Mouse (Mus musculus) G1E (cell line): ENCODE measurements around the gene Fat3. TPM values are rescaled to one million over a fixed set of nuclear protein-coding genes. Genes with fewer than 3 reads are reported as not detected.

Experiments used
- ATAC-seq: 2 replicates; pipeline ENCODE4 v1.8.0; 2016; ENCODE audit warnings: mild to moderate bottlenecking; ENCODE audit not compliant: insufficient number of reproducible peaks, poor library complexity, low FRiP score, severe bottlenecking; ENCODE audit errors: extremely low read depth
- DNase-seq: peaks from one replicate; pipeline ENCODE4 v3.0.0; 2012; ENCODE audit warnings: low spot score
- H3K27me3 ChIP-seq: 2 replicates; pipeline ENCODE4 v1.6.1; 2012; ENCODE audit warnings: mild to moderate bottlenecking, low read length, inconsistent platforms; ENCODE audit not compliant: insufficient read depth
- H3K36me3 ChIP-seq: replicated peaks from 2 replicates; pipeline ENCODE3; 2012; ENCODE audit warnings: mild to moderate bottlenecking, inconsistent platforms
- H3K4me1 ChIP-seq: 2 replicates; pipeline ENCODE4 v1.6.1; 2012; ENCODE audit warnings: low read depth, low read length, inconsistent platforms, mixed read lengths; ENCODE audit not compliant: insufficient read depth
- H3K4me3 ChIP-seq: 2 replicates; pipeline ENCODE4 v1.5.1; 2012; ENCODE audit warnings: low read depth, mild to moderate bottlenecking, inconsistent platforms, low read length, moderate library complexity, mixed read lengths
- H3K9me3 ChIP-seq: replicated peaks from 2 replicates; pipeline ENCODE4 v1.6.1; 2012; ENCODE audit warnings: inconsistent platforms
- CTCF ChIP-seq: IDR thresholded peaks from 2 replicates; pipeline ENCODE4 v1.5.1; 2012; ENCODE audit warnings: low read depth, low read length, inconsistent platforms, mixed read lengths
- GATA1 ChIP-seq: IDR thresholded peaks from 2 replicates; pipeline ENCODE4 v1.6.1; 2012; ENCODE audit warnings: borderline replicate concordance, low read length, inconsistent platforms, mixed read lengths
- GATA2 ChIP-seq: IDR thresholded peaks from 2 replicates; pipeline ENCODE4 v1.6.1; 2012; ENCODE audit warnings: low read depth, low read length, inconsistent platforms, borderline replicate concordance
- POLR2AphosphoS5 ChIP-seq: IDR thresholded peaks from 2 replicates; pipeline ENCODE4 v1.6.1; 2012; ENCODE audit warnings: low read depth, low read length, inconsistent platforms; ENCODE audit not compliant: insufficient replicate concordance
- TAL1 ChIP-seq: conservative IDR thresholded peaks from 2 replicates; pipeline ENCODE4 v1.6.1; 2012; ENCODE audit warnings: low read depth, low read length, inconsistent platforms, mixed read lengths
- polyA plus RNA-seq: library from polyadenylated mRNA; stranded (reverse); fragments of >175 nt; gene quantifications from 2 replicates; pipeline ENCODE4 v1.2.3, GENCODE M21; 2012
- total RNA-seq, 2 experiments: library from RNA; stranded (forward) in 1 of 2; stranded (reverse) in 1 of 2; fragments of 200-1000 nt in 1 of 2; fragments of >200 nt in 1 of 2; fragmentation: Nextera tagmentation in 1 of 2; gene quantifications; 2 replicates each; pipeline ENCODE4 v1.2.3; 2014 to 2017

Gene Fat3
- total and polyA plus RNA-seq, 3 experiments: 0.11 TPM; not detected in 2

- no peak for TF ChIP-seq GATA1
- no peak for TF ChIP-seq CTCF
- TF ChIP-seq POLR2AphosphoS5: no peak
- TF ChIP-seq TAL1: no peak
- TF ChIP-seq GATA2: no peak
- no peaks in the 10 kb centered on the region for H3K4me1 ChIP-seq
- no peak for ATAC-seq
- H3K36me3 ChIP-seq: no peaks in the 10 kb centered on the region
- H3K27me3 ChIP-seq: peaks cover 4% of the 10 kb centered on the region; the same call in 1 of the 2 replicates
- H3K9me3 ChIP-seq: no peaks in the 10 kb centered on the region
- H3K4me3 ChIP-seq: no peak overlapping the region
- DNase-seq: no peak
Observed at GRCm38 (mm10) chr9:15937837-15938514, 563.1 kb downstream of the Fat3 start.

DNA sequence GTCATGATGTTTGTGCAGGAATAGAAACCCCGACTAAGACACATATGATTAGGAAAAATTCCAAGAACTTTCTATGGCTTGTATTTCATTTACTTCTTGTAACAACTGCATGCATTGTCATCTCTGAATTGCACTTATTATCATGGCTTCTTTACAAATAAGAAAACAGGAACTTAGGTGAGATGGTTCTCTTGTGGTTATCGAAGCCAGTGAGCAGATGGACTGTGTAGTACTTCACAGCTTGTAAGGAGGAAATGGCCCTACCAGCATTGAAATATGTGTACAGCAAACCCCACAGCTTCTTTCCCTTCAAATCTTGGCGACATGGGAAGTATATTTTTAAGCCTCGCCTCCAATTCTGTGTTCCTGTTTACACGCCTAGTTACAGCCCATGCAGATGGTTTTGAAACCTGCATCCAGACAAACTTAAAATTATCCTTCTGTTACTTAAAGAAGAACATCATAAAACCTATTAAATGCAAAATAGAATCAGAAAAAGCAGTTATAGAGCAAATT, 570.1 kb downstream of the Fat3 start:
- H3K4me1 ChIP-seq: no peaks in the 10 kb centered on the region
- no peaks in the 10 kb centered on the region for H3K9me3 ChIP-seq
- no peaks in the 10 kb centered on the region for H3K27me3 ChIP-seq
- H3K4me3 ChIP-seq: no peak overlapping the region
- ATAC-seq (no peak), DNase-seq (no peak)
- TF ChIP-seq CTCF (no peak), POLR2AphosphoS5 (no peak), GATA1 (no peak), GATA2 (no peak), TAL1 (no peak)
- H3K36me3 ChIP-seq: no peaks in the 10 kb centered on the region

GRCm38 (mm10) chr9:15928331-15928730, 572.8 kb downstream of the Fat3 start:
- no peaks in the 10 kb centered on the region for H3K4me1 ChIP-seq
- H3K36me3 ChIP-seq: no peaks in the 10 kb centered on the region
- DNase-seq: no peak
- no peak for ATAC-seq
- no peak for TF ChIP-seq CTCF
- TF ChIP-seq GATA1: no peak
- no peak for TF ChIP-seq TAL1
- no peak for TF ChIP-seq GATA2
- no peak for TF ChIP-seq POLR2AphosphoS5
- no peaks in the 10 kb centered on the region for H3K27me3 ChIP-seq
- no peaks in the 10 kb centered on the region for H3K9me3 ChIP-seq
- H3K4me3 ChIP-seq: no peak overlapping the region

DNA sequence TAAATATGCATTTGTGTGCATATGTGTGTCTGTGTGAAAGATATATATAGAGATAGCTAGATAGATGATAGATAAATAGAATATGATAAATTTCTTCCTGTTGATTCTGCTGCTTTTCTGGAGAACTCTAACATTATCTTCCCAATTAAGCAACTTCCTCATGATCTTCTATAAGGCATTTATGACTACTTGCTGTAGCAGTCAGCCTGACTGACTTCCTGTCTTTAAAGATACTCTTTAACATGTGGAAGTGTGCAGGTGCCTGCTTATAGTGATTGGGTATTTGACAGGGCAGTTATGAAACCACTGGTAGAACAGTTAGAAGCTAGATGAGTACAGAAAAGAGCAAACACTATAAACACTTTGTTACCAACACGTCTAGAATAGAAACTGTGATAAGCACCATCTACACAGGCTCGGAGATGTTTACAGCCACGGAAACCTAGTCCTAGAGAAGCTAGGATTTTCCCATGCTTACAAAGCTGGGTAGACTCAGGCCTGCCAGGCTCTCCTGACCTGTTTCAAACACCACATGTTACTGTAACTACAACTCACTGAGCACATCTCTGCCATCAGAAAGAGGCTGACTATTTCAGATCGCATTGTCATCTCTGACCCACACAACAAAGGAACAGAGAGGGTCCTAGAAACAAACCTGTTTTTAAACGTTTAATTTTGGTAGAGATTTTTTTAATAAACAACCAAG, 573.6 kb downstream of the Fat3 start:
- ATAC-seq: no peak
- Histone ChIP-seq H3K4me1 (no peaks in the 10 kb centered on the region), H3K36me3 (no peaks in the 10 kb centered on the region), H3K9me3 (no peaks in the 10 kb centered on the region), H3K27me3 (no peaks in the 10 kb centered on the region), H3K4me3 (no peak overlapping the region)
- no peak for TF ChIP-seq GATA2
- no peak for TF ChIP-seq CTCF
- TF ChIP-seq TAL1: no peak
- no peak for TF ChIP-seq POLR2AphosphoS5
- no peak for TF ChIP-seq GATA1
- no peak for DNase-seq

GRCm38 (mm10) chr9:15925237-15925636, 575.8 kb downstream of the Fat3 start:
- Histone ChIP-seq H3K27me3 (no peaks in the 10 kb centered on the region), H3K4me3 (no peak overlapping the region), H3K9me3 (no peaks in the 10 kb centered on the region), H3K4me1 (no peaks in the 10 kb centered on the region), H3K36me3 (no peaks in the 10 kb centered on the region)
- DNase-seq (no peak), ATAC-seq (no peak)
- no peak for TF ChIP-seq POLR2AphosphoS5
- TF ChIP-seq CTCF: no peak
- no peak for TF ChIP-seq TAL1
- no peak for TF ChIP-seq GATA2
- TF ChIP-seq GATA1: no peak

DNA sequence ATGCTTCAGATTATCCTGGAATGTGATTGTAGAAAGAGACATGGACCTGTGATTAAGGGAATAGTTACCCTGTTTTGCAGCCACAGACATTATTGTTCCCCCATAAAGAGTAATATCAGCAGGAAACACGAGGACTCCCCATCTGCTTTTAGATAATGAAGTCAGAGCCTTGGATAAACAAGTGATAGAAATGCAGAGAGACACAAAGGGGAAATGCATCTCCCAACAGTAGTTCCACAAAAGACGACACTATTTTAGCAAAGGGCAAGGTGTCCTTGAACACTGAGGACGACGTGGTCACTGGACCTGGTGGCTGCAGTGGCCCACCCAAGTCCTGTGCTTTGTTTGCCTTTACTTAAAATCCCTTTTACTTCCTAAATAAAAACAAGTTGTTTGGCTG, 580.8 kb downstream of the Fat3 start:
- no peak for DNase-seq
- H3K9me3 ChIP-seq: no peaks in the 10 kb centered on the region
- no peak overlapping the region for H3K4me3 ChIP-seq
- TF ChIP-seq GATA2: no peak
- TF ChIP-seq GATA1: no peak
- no peak for TF ChIP-seq TAL1
- no peak for TF ChIP-seq CTCF
- no peak for TF ChIP-seq POLR2AphosphoS5
- no peak for ATAC-seq
- H3K36me3 ChIP-seq: no peaks in the 10 kb centered on the region
- no peaks in the 10 kb centered on the region for H3K27me3 ChIP-seq
- H3K4me1 ChIP-seq: no peaks in the 10 kb centered on the region
